Mouse (Mus musculus) neural tube, embryonic 14.5 days (tissue): ENCODE data around the gene Tceal3. TPM values are rescaled to one million over a fixed set of nuclear protein-coding genes. Genes with fewer than 3 reads are reported as not detected.

Source experiments
- polyA plus RNA-seq: library from polyadenylated mRNA; unstranded; fragments of >200 nt; fragmentation: Nextera tagmentation; extraction: Ambion mirVana; gene quantifications from 2 replicates; pipeline ENCODE4 v1.2.1, GENCODE M21; 2014

Gene Tceal3
- polyA plus RNA-seq, 1 experiment from 2014 or later = 51.9 TPM

Other genes with a start within 250 kb of the Tceal3 start
- gene Kir3dl1, start 72.8 kb upstream of the Tceal3 start, polyA plus RNA-seq = not detected in 2 replicates
- gene Kir3dl2, start 46.8 kb upstream of the Tceal3 start, polyA plus RNA-seq = not detected in 2 replicates
- 22.6 and 27.9 TPM in 2 replicates for gene Tceal1, start 117.1 kb downstream of the Tceal3 start, polyA plus RNA-seq
- 525 and 546 TPM in 2 replicates for gene Morf4l2, start 152.8 kb downstream of the Tceal3 start, polyA plus RNA-seq
- gene Glra4, start 189.3 kb downstream of the Tceal3 start, polyA plus RNA-seq = 0.17 TPM in 1 of 2 replicates, not detected in the other
- 7.3 and 22.5 TPM in 2 replicates for gene Plp1, start 231.8 kb downstream of the Tceal3 start, polyA plus RNA-seq